In genomic region chr12:114378696-114379350, GRCm38 (mm10) we compare ENCODE assay signal across 8 mouse cellular contexts.
DNase-seq lines count a peak whose midpoint lies in the region; ATAC-seq and TF ChIP-seq lines count a peak whose summit lies in the region.
"Not testable (repeated sequence)": the region's sequence is repeated elsewhere in the genome, so short reads cannot be mapped to it uniquely, and the experiment has no call there.

No protein-coding gene starts in this region.

- H3K4me3 ChIP-seq in lung, embryonic 15.5 days, result peak overlapping the region; percentile 30
- peak overlapping the region; percentile 65 for H3K4me3 ChIP-seq in testis, adult 2 months (ENCODE audit: control insufficient read depth, low read depth, low read length)

- not testable (repeated sequence) for H3K36me3 ChIP-seq in lung, embryonic 15.5 days; testis, adult 2 months (ENCODE audit: control insufficient read depth, insufficient read depth, low read length)

- H3K9me3 ChIP-seq in lung, embryonic 15.5 days, result not testable (repeated sequence)

- not testable (repeated sequence) for H3K27me3 ChIP-seq in lung, embryonic 15.5 days; testis, adult 2 months (ENCODE audit: control insufficient read depth, insufficient read depth, low read length)

- not testable (repeated sequence) for H3K27ac ChIP-seq in lung, embryonic 15.5 days; testis, adult 2 months (ENCODE audit: control insufficient read depth, insufficient read depth, low read depth, low read length)

- WGBS in large intestine, adult 2 months, result 18% methylated on average over 37 of the region's 43 CpGs
- WGBS in lung, embryonic 15.5 days, result 27% methylated on average over 38 of the region's 43 CpGs

- DNase-seq in Muller cell, postnatal 12 days (ENCODE audit: inconsistent ontology term), result peak; percentile 15
- DNase-seq in cerebellum, postnatal 25 days, result peak; percentile 4 to 20
- DNase-seq in heart, adult 9 months (ENCODE audit: low spot score in 2 of 2), result peak; percentile 21 to 23
- peak; percentile 7 for DNase-seq in large intestine, adult 2 months (ENCODE audit: low read depth, low spot score)

- not testable (repeated sequence) for H3K9ac ChIP-seq in lung, embryonic 15.5 days

- peak overlapping the region; percentile 39 for H3K4me2 ChIP-seq in lung, embryonic 15.5 days

- TF ChIP-seq CTCF in testis, adult 2 months (IDR thresholded peaks at IDR 0.05; ENCODE audit: control insufficient read depth, insufficient read depth, insufficient replicate concordance, low read depth, low read length), result not testable (repeated sequence)

- TF ChIP-seq POLR2A in testis, adult 2 months (IDR thresholded peaks at IDR 0.05; ENCODE audit: control insufficient read depth, low read depth, low read length), result not testable (repeated sequence)

- peak; percentile 90 for ATAC-seq in inflammation-experienced regulatory T-cells, adult 6 months
- ATAC-seq in lung, embryonic 15.5 days (ENCODE audit: borderline replicate concordance, extremely low read depth, low FRiP score, low TSS enrichment), result not testable (repeated sequence)
- peak; percentile 81 for ATAC-seq in neutrophil, adult 5-6 weeks (ENCODE audit: extremely low read depth, insufficient number of reproducible peaks, low FRiP score, poor library complexity, severe bottlenecking)

- H3K4me1 ChIP-seq in lung, embryonic 15.5 days; testis, adult 2 months (ENCODE audit: control insufficient read depth, insufficient read depth, low read length): not testable (repeated sequence)
